Mouse (Mus musculus) leukemia stem cell, adult 10-12 weeks (primary cell): ENCODE measurements around the gene Hnrnpab. TPM values are rescaled to one million over a fixed set of nuclear protein-coding genes. Genes with fewer than 3 reads are reported as not detected.

Source experiments
- polyA plus RNA-seq: library from polyadenylated mRNA; stranded (reverse); fragments of >175 nt; gene quantifications from 2 replicates; pipeline ENCODE4 v1.2.3, GENCODE M21; 2012; ENCODE audit warnings: low replicate concordance

Gene Hnrnpab
- 778 and 1,071 TPM in 2 replicates for polyA plus RNA-seq

DNA sequence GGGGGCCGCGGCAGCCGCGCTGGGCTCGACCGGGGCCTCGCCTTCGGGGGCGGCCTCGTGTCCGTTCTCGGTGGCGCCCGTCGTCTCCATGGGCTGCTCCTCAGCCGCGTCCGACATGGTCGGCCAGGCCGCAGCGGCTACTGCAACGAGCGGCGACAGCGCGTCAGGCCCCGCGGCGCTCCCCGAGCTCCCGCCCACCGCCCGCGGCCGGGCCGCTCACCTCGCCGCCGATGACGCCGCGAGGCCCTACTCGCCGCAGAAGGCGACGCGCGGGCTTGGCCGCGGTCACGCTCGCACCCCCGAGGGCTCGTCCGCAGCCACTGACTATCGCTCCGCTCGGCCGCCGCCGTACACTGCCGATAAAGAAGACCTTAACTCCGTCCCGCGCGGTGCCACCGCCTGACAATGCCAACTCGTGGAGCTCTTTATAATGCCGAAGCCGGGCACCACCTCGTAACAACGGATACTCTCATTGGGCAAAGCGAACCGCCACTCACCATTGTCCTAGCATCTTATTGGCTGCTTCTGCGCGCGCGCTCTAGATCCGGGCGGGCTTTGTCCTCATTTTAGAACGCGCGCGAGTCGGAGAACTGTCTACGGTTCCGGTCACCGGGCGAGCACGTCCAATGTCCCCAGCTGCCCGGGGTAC lies at the start of gene Hnrnpab:
Gene Hnrnpab, minus strand, starts transcription at position 401 of the 649 bp plus-strand sequence.

DNA sequence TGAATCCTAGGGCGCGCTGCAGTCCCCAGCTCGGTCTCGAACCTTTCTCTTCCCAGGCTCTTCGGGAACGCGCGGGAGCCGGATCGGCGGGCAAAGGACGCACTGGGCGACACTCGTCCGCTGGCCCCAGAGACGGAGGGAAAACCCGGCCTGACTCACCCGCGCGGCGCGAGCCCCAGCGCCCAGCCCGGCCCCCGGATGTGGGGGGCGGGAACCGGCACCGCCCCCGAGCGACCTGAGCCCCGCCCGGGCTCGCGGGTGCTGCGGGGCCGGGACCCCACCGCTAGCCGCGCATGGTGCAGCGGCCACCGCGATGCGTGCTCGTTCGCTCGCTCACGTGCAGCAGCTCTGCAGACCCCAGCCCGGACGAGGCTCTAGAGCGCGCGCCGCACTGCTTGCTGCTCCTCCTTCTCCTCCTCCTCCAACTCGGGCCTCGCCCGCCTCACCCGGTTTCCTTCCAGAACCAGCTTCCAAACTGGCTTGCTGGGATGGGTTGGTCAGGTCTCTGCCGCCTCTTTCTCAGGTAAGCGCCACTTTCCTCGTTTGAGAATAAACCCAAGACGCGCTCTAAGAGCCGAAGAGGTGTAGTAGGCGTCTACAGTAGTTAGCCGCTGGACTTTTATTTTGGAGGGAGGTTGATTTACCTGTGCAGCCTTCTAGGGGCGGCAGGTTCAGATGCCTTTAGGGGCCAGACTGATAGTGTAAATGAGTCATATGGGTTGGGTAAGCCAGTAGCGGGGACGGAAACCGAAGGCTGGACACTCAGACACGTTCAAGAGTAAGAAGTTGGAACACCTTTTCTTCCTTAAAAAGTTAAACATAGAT lies 44.3 kb upstream of the Hnrnpab start, which contains the start of the genes N4bp3 and D930048N14Rik:
Gene N4bp3, minus strand, starts transcription at position 152 of the 825 bp plus-strand sequence.
Gene D930048N14Rik, plus strand, starts transcription at position 264 of the 825 bp plus-strand sequence.

DNA sequence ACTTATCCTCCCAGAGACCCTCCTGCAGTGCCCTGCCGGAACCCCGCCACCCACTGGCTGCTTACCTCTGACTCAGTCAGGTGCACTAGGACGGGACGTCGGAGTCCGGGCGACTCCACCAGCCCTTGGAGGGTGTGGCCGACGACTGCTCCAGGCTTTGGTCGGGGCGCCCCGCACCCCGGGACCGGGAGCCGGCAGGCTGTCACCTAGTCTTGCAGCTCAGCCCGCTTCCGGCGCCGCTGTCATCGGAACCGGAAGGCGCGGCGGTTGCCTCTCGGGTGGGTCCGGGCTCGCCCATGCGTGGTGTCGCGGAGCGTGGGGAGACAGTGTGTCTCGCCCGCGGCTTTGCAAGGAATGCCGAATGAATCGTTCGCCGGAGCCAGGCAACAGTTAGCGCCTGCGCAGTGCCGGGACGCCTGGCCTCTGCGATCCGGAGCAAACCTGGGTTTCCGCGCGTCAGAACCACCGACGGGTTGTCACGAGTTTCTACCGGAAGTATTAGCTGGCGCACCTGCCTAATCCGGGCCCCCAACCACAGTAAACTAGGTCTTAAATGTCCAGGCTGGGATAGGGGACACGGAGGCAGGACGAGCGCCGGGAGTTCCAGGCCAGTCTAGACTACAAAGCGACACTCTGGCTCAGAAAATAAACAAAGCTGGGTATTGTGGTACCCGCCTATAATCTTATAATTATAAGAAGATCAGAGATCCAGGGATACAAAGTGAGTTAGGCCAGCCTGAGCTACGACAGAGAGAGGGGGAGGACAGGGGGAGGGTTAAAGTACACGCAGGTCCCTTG lies 29.1 kb upstream of the Hnrnpab start, which contains the start of gene Rmnd5b:
Gene Rmnd5b, minus strand, starts transcription at position 372 of the 798 bp plus-strand sequence.

DNA sequence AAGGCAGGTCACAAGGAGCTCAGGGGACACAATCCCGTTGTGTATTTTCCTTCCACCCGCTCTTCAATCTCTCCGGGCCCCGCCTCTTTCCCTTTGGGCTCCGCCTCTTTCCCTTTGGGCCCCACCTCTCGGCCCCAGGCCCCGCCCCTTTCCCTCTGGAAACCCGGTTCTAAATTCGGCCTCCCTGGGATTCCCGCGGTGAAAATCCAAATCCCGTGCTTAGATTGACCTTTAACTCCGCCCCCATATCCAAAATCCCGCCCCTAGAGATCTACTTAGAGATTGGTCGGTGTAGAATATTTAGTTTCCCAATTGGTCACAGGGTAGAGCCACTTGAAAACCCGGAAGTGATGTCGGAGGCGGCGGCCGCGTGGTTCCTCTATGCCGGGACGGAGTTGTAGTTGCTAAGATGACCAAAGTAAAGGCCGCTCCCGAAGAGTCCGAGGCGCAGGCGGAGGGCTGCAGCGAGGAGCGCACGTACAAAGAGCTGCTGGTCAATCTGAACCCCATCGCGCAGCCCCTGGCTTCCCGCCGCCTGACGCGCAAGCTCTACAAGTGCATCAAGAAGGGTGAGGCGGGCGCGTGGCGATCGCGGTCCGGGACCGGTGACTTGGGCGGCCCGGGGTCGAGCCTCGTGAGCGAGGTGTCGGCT lies 12.9 kb upstream of the Hnrnpab start, which contains the start of gene Nhp2:
Gene Nhp2, plus strand, starts transcription at position 327 of the 652 bp plus-strand sequence.

DNA sequence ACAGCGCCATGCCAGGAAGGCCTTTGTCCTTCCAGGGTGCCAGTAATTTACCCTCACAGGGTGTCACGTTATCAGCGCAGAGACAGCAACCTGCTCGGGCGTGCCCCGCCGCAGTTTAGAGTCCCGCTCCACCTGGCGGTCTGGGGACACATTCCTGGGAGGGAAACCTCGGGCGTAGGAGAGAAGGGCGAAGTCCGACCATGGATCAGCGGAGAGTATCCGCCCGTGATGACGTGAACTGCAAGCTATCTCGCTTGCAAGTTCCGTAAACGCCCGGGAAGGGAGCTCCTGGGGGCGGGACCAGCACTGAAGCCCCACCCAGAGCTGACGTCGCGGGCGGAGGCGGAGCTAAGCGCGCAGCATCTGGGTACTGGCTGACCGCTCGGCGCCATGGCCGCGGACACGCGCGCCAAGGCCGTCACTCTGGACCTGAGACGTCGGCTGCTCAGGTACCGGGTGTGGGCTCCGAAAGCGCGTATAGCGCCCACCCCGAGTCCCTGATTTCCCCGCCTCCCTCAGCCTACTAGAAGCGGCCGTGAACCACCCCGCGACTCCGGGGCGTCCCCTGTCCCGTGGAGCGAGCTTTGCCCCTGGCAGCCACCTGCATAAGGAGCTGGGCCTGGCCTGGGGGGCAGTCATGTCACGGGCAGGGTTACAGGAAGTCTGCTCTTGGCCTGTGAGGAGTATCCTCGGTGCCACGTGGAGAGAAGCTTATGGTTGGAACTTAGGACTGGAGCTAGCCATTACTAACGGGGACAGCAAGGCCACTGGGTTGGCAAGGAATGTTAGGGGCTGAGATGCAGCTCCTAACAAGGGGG lies 22.0 kb downstream of the Hnrnpab start, which contains the start of gene Phykpl:
Gene Phykpl, plus strand, starts transcription at position 327 of the 818 bp plus-strand sequence.

Other genes starting within 250 kb of the Hnrnpab start
- gene Phykpl, start 22.1 kb downstream of the Hnrnpab start, polyA plus RNA-seq: 5.0 and 20.2 TPM in 2 replicates
- 119 and 273 TPM in 2 replicates for gene Nhp2, start 12.9 kb upstream of the Hnrnpab start, polyA plus RNA-seq
- 28.8 and 34.4 TPM in 2 replicates for gene Rmnd5b, start 29.0 kb upstream of the Hnrnpab start, polyA plus RNA-seq
- gene N4bp3, start 44.0 kb upstream of the Hnrnpab start, polyA plus RNA-seq: 9.2 and 16.7 TPM in 2 replicates
- 0.35 and 0.56 TPM in 2 replicates for gene D930048N14Rik, start 44.1 kb upstream of the Hnrnpab start, polyA plus RNA-seq
- 0.86 and 1.2 TPM in 2 replicates for gene 0610009B22Rik, start 82.0 kb upstream of the Hnrnpab start, polyA plus RNA-seq
- gene Sec24a, start 156.8 kb upstream of the Hnrnpab start, polyA plus RNA-seq: 35.7 and 39.4 TPM in 2 replicates
- 4.0 and 13.3 TPM in 2 replicates for gene Sar1b, start 156.8 kb upstream of the Hnrnpab start, polyA plus RNA-seq